Mouse (Mus musculus) ES-Bruce4 (cell line): ENCODE results near the gene Iqschfp. TPM values are rescaled to one million over a fixed set of nuclear protein-coding genes. Genes with fewer than 3 reads are reported as not detected.

Source experiments
- H3K27ac ChIP-seq: 2 replicates; pipeline ENCODE4 v1.5.1; 2012; ENCODE audit warnings: low read length, inconsistent platforms; ENCODE audit not compliant: insufficient read depth
- H3K27me3 ChIP-seq: 2 replicates; pipeline ENCODE4 v1.6.1; 2012; ENCODE audit warnings: mild to moderate bottlenecking, low read length, inconsistent platforms; ENCODE audit not compliant: control insufficient read depth, poor library complexity, insufficient read depth, severe bottlenecking
- H3K36me3 ChIP-seq: 2 replicates; pipeline ENCODE4 v1.6.1; 2012; ENCODE audit warnings: inconsistent platforms, mild to moderate bottlenecking, low read length, moderate library complexity; ENCODE audit not compliant: control insufficient read depth, poor library complexity, insufficient read depth, severe bottlenecking
- H3K4me1 ChIP-seq: one replicate; pipeline ENCODE4 v1.8.1; 2011; ENCODE audit warnings: low read length; ENCODE audit not compliant: control insufficient read depth, insufficient read depth
- H3K4me3 ChIP-seq: 2 replicates; pipeline ENCODE4 v1.5.1; 2011; ENCODE audit warnings: low read depth, mild to moderate bottlenecking, low read length
- H3K9ac ChIP-seq: 2 replicates; pipeline ENCODE4 v1.6.1; 2012; ENCODE audit warnings: low read depth, mild to moderate bottlenecking, inconsistent platforms; ENCODE audit not compliant: poor library complexity, severe bottlenecking
- H3K9me3 ChIP-seq: replicated peaks from 2 replicates; pipeline ENCODE4 v1.6.1; 2012; ENCODE audit warnings: mild to moderate bottlenecking, low read length, inconsistent platforms; ENCODE audit not compliant: control insufficient read depth, poor library complexity, insufficient read depth, severe bottlenecking
- CTCF ChIP-seq: IDR thresholded peaks from one replicate; pipeline ENCODE4 v1.8.1; 2011; ENCODE audit warnings: low read depth, low read length
- EP300 ChIP-seq: IDR thresholded peaks from 2 replicates; pipeline ENCODE4 v1.6.1; 2011; ENCODE audit warnings: low read depth, low read length; ENCODE audit not compliant: insufficient read depth
- POLR2A ChIP-seq: IDR thresholded peaks from one replicate; pipeline ENCODE4 v1.8.1; 2011; ENCODE audit warnings: low read length; ENCODE audit not compliant: insufficient read depth
- polyA plus RNA-seq: library from polyadenylated mRNA; stranded (reverse); fragments of >200 nt; gene quantifications from 2 replicates; pipeline ENCODE4 v1.2.4, GENCODE M21; 2011; ENCODE audit warnings: low read depth; ENCODE audit not compliant: missing spikeins, insufficient read depth, insufficient read length

Gene Iqschfp
- polyA plus RNA-seq, 1 experiment, result not detected

DNA sequence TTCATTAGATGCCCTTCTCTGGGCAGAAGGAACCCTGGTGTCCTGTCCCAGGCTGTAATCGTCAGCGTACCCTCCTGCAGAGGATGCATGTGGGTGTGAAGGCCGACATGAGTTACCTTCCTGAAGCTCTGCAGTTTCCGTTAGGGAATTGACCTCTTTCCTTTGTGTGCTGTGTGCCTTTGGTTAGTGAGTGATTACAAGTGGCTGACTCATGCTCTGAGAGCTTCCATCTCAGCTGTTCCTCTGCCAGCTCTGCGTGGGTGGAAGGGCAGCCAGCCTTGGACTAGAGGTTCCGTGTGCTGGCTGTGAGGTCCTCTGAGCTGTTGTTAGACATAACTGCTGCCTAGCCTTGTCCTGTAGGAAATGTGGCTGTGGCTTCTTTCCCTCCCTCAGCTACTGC lies 616.6 kb downstream of the Iqschfp start:
- Histone ChIP-seq H3K4me1 (peaks cover 5% of the 10 kb centered on the region), H3K9ac (no peak overlapping the region), H3K9me3 (no peaks in the 10 kb centered on the region), H3K27me3 (no peaks in the 10 kb centered on the region), H3K4me3 (no peak overlapping the region), H3K36me3 (peaks cover 3% of the 10 kb centered on the region; the same call in 1 of the 2 replicates), H3K27ac (no peak overlapping the region)
- TF ChIP-seq POLR2A, result no peak
- no peak for TF ChIP-seq EP300
- no peak for TF ChIP-seq CTCF

DNA sequence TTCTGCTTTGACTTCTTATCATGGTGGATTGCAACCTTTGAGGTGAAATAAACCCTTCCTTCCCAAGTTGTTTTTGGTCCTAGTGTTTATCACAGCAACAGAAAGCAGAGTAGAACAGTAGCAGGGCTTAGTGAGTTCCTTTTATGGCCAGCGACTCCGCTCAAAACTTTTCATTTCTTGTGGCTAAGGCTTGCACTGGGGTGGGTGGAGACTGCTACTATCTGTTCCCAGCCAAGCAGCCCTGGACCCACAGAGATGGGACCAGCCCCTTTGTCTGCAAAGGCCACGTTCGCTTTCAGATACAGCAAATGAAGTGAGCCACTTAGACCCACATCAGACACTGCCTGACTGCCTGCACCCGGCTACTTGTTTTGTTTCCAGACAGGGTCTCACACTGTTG lies 618.8 kb downstream of the Iqschfp start:
- Histone ChIP-seq H3K9me3 (no peaks in the 10 kb centered on the region), H3K4me1 (peaks cover 7% of the 10 kb centered on the region), H3K9ac (no peak overlapping the region), H3K36me3 (0 out of 2 replicates have a peak, but pooled peaks cover 3% of the 10 kb centered on the region), H3K27ac (no peak overlapping the region), H3K27me3 (no peaks in the 10 kb centered on the region), H3K4me3 (no peak overlapping the region)
- TF ChIP-seq CTCF (no peak), POLR2A (no peak), EP300 (no peak)

DNA sequence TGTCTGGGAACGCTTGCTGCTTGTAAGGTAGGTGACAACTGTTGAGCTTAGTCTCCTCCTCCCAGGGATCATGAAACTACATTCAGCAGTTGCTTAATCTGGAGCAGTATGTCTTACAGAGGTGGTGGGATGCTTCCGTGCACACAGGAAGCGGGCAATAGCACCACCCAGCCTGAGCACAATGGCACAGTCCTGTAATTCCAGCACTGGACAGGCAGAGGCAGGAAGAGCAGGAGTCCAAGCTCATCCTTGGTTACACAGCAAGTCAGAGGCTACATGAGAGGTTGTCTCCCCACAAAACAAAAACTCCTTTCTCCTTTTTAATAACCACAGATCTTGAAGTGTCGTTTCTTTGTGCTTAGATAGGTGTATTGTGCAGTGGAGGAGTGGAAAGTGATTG lies 619.7 kb downstream of the Iqschfp start:
- Histone ChIP-seq H3K4me3 (no peak overlapping the region), H3K27ac (no peak overlapping the region), H3K36me3 (0 out of 2 replicates have a peak, but pooled peaks cover 3% of the 10 kb centered on the region), H3K9ac (no peak overlapping the region), H3K9me3 (no peaks in the 10 kb centered on the region), H3K27me3 (no peaks in the 10 kb centered on the region), H3K4me1 (peaks cover 7% of the 10 kb centered on the region)
- TF ChIP-seq EP300 (no peak), POLR2A (no peak), CTCF (no peak)

DNA sequence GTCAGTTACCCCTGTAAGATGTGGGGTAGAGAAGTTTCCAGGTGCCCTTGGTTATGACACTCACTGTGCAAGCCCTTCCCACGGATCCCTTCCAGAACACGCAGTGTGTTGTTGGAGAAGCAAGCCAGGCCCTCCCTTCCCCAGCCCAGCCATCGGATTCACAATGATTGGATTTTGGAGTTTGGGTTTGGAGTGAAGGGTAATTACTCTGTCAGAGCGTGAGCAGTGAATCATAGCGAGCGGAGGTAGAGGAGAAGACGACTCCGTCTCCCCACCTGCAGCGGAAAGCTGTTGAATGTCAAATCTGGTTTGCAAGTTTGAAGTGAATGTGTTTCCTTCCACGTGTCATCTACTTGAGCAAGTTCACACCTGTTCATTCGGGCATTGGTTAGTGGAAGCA lies 620.3 kb downstream of the Iqschfp start:
- 0 out of 2 replicates have a peak, but pooled peaks cover 2% of the 10 kb centered on the region for H3K36me3 ChIP-seq
- H3K9ac ChIP-seq, result no peak overlapping the region
- peaks cover 7% of the 10 kb centered on the region for H3K4me1 ChIP-seq
- H3K9me3 ChIP-seq, result no peaks in the 10 kb centered on the region
- no peak overlapping the region for H3K27ac ChIP-seq
- no peak for TF ChIP-seq POLR2A
- TF ChIP-seq CTCF, result no peak
- TF ChIP-seq EP300, result no peak
- H3K27me3 ChIP-seq, result no peaks in the 10 kb centered on the region
- no peak overlapping the region for H3K4me3 ChIP-seq

DNA sequence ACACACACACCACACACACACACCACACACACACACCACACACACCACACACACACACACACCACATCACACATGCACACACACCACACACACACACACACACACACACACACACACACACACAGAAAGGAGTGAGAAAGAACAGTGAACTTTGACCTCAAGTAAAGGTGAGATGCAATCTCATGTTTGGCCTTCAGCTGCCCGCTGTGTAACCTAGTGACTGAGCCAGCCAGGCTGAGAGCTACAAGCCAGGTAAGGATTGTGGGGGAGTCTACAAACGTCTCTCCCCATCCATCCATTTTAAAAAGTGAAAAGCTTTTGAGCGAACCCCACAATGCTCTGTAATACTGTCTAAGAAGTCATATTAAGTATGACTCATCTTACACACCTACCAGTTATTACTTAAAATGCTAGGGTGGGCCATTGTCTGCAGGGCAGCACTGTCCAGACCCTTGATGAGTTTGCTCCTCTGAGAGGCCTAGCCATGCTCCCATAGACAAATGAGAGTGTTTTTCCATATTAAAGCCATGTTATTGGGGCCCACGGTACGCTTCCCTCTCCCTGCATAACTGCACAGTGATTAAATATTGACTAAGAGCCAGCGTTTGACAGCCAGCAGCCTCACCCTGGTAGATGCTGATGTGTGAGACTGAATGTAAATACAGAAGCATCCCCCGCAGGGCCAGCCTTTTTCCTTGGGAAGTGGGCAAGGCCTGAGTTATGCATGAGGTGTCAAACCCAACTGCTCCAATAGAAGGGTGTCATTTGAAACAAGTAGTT lies 621.5 kb downstream of the Iqschfp start:
- Histone ChIP-seq H3K36me3 (0 out of 2 replicates have a peak, but pooled peaks cover 2% of the 10 kb centered on the region), H3K9ac (no peak overlapping the region), H3K27ac (no peak overlapping the region), H3K4me3 (no peak overlapping the region), H3K27me3 (no peaks in the 10 kb centered on the region), H3K9me3 (no peaks in the 10 kb centered on the region), H3K4me1 (peaks cover 7% of the 10 kb centered on the region)
- TF ChIP-seq CTCF (no peak), POLR2A (no peak), EP300 (no peak)

DNA sequence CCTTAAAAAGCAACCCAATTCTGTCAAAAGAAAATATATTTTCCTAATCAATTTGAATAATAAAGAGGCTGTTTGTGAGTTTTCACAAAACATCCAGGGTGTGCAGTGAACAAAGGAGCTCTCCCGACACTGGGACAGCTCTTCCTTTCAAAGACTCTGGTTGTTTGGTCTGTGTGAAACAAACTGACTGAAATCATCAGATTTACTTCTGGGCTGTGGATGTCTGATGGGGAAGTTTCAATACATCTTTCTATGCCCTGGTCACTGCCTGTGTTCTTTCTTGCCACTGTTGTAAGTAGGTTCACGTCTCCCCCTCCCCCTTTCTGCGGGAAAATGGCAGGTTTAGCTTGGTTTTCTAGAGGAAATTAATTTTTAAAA lies 622.1 kb downstream of the Iqschfp start:
- Histone ChIP-seq H3K27me3 (no peaks in the 10 kb centered on the region), H3K4me3 (no peak overlapping the region), H3K4me1 (peaks cover 7% of the 10 kb centered on the region), H3K36me3 (0 out of 2 replicates have a peak, but pooled peaks cover 2% of the 10 kb centered on the region), H3K9ac (no peak overlapping the region), H3K9me3 (no peaks in the 10 kb centered on the region), H3K27ac (no peak overlapping the region)
- TF ChIP-seq CTCF, result no peak
- no peak for TF ChIP-seq EP300
- no peak for TF ChIP-seq POLR2A
